Mouse (Mus musculus): ENCODE results near the gene Lrch1. TPM values are rescaled to one million over a fixed set of nuclear protein-coding genes. Genes with fewer than 3 reads are reported as not detected.

Gene Lrch1
- polyA plus RNA-seq, 1 experiment, result 24.4 TPM

- Histone ChIP-seq H3K4me1 (ENCODE audit: control insufficient read depth, insufficient read depth, low read length) (peaks cover 7% of the 10 kb centered on the region), H3K27me3 (ENCODE audit: control insufficient read depth, insufficient read depth, low read length) (no peaks in the 10 kb centered on the region), H3K4me3 (replicated peaks; ENCODE audit: insufficient read depth, low read depth, low read length) (no peak overlapping the region), H3K27ac (ENCODE audit: insufficient read depth, low read length) (no peak overlapping the region)
- 58% methylated on average over 13 of the region's 13 CpGs for WGBS
- peak; percentile 41 to 49 for DNase-seq
- TF ChIP-seq POLR2A (IDR thresholded peaks at IDR 0.05; ENCODE audit: borderline replicate concordance, insufficient read depth, low read length) (no peak), CTCF (IDR thresholded peaks at IDR 0.05; ENCODE audit: borderline replicate concordance, insufficient read depth, low read depth, low read length) (no peak)
Measured at GRCm38 (mm10) chr14:74899953-74900704, 47.5 kb downstream of the Lrch1 start.

GRCm38 (mm10) chr14:74898939-74899338, 48.7 kb downstream of the Lrch1 start:
- WGBS, result 80% methylated on average over 5 of the region's 5 CpGs
- no peak overlapping the region for H3K4me3 ChIP-seq (replicated peaks; ENCODE audit: insufficient read depth, low read depth, low read length)
- H3K27me3 ChIP-seq (ENCODE audit: control insufficient read depth, insufficient read depth, low read length), result no peaks in the 10 kb centered on the region
- no peak for TF ChIP-seq POLR2A (IDR thresholded peaks at IDR 0.05; ENCODE audit: borderline replicate concordance, insufficient read depth, low read length)
- no peak for TF ChIP-seq CTCF (IDR thresholded peaks at IDR 0.05; ENCODE audit: borderline replicate concordance, insufficient read depth, low read depth, low read length)
- peaks cover 7% of the 10 kb centered on the region; the same call in 1 of the 2 replicates for H3K4me1 ChIP-seq (ENCODE audit: control insufficient read depth, insufficient read depth, low read length)
- DNase-seq, result no peak
- no peak overlapping the region for H3K27ac ChIP-seq (ENCODE audit: insufficient read depth, low read length)

DNA sequence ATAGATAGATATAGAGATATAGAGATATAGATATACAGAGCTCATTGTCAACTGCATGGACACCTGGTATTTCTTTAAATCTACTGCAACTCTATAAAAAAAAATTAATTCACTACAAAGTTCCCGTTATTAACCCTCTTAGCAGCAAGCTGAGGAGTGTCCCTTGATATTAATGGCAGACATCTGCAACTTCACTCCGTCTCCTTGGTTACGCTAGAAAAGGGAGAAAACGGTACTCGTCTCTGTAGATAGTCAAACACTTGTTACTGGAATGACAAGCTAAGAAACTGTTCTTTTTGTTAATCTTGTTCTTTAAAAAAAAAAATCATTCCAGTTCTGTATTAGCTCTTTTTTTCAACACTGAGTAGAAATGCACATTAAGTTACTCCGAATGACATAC, 54.0 kb downstream of the Lrch1 start:
- TF ChIP-seq POLR2A (IDR thresholded peaks at IDR 0.05; ENCODE audit: borderline replicate concordance, insufficient read depth, low read length) (no peak), CTCF (IDR thresholded peaks at IDR 0.05; ENCODE audit: borderline replicate concordance, insufficient read depth, low read depth, low read length) (no peak)
- Histone ChIP-seq H3K27ac (ENCODE audit: insufficient read depth, low read length) (no peak overlapping the region), H3K4me3 (replicated peaks; ENCODE audit: insufficient read depth, low read depth, low read length) (no peak overlapping the region), H3K27me3 (ENCODE audit: control insufficient read depth, insufficient read depth, low read length) (no peaks in the 10 kb centered on the region), H3K4me1 (ENCODE audit: control insufficient read depth, insufficient read depth, low read length) (peaks cover 3% of the 10 kb centered on the region)
- no peak for DNase-seq
- 78% methylated on average over 6 of the region's 6 CpGs for WGBS

DNA sequence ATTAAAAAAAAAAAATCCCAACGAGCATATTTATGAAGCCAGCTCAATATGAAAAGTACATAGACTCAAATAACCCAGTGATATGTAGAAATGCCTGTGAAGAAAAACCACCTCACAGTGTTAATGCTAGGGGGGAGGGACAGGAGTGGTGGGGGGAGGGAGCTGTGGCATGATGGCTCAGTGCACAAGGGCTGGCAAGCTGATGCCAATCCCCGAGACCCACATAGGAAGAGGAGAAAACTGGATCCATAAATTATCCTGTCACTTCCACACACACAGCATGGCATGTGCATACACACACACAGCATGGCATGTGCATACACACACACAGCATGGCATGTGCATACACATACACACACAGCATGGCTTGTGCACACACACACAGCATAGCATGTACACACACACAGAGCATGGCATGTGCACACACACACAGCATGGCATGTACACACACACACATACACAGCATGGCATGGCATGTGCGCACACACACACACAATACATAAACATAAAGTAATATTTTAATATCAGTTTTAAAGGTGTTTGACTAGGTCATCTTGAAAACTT, 54.5 kb downstream of the Lrch1 start:
- peaks cover 3% of the 10 kb centered on the region for H3K4me1 ChIP-seq (ENCODE audit: control insufficient read depth, insufficient read depth, low read length)
- no peaks in the 10 kb centered on the region for H3K27me3 ChIP-seq (ENCODE audit: control insufficient read depth, insufficient read depth, low read length)
- TF ChIP-seq CTCF (IDR thresholded peaks at IDR 0.05; ENCODE audit: borderline replicate concordance, insufficient read depth, low read depth, low read length) (no peak), POLR2A (IDR thresholded peaks at IDR 0.05; ENCODE audit: borderline replicate concordance, insufficient read depth, low read length) (no peak)
- no peak overlapping the region for H3K4me3 ChIP-seq (replicated peaks; ENCODE audit: insufficient read depth, low read depth, low read length)
- 79% methylated on average over 3 of the region's 3 CpGs for WGBS
- no peak overlapping the region for H3K27ac ChIP-seq (ENCODE audit: insufficient read depth, low read length)
- DNase-seq, result no peak

- no peak overlapping the region for H3K27ac ChIP-seq (ENCODE audit: insufficient read depth, low read length)
Measured at GRCm38 (mm10) chr14:74889304-74889703, 58.4 kb downstream of the Lrch1 start.

DNA sequence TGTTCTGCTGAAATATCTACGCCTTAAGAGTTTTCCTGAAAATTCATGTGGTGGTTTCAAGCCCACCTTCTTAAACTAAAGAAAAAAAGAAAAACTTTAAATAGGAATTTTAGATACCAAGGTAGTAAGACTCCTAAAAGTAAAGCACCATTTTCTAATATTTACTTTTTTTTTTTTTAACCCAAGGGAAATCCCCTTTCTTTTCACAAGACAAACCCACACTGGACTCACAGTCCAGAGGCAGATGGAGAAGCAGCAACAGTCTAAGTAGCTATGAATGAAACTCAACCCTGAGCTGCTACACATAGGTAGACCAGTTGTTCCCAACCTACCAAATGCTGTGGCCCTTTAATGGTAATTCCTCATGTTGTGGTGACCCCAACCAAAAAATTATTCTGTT, 59.6 kb downstream of the Lrch1 start:
- no peaks in the 10 kb centered on the region for H3K27me3 ChIP-seq (ENCODE audit: control insufficient read depth, insufficient read depth, low read length)
- WGBS, result 100% methylated on average over 1 of the region's 1 CpGs
- peaks cover 3% of the 10 kb centered on the region for H3K4me1 ChIP-seq (ENCODE audit: control insufficient read depth, insufficient read depth, low read length)
- TF ChIP-seq CTCF (IDR thresholded peaks at IDR 0.05; ENCODE audit: borderline replicate concordance, insufficient read depth, low read depth, low read length), result no peak
- TF ChIP-seq POLR2A (IDR thresholded peaks at IDR 0.05; ENCODE audit: borderline replicate concordance, insufficient read depth, low read length), result no peak
- H3K27ac ChIP-seq (ENCODE audit: insufficient read depth, low read length), result no peak overlapping the region
- DNase-seq, result no peak
- no peak overlapping the region for H3K4me3 ChIP-seq (replicated peaks; ENCODE audit: insufficient read depth, low read depth, low read length)

More at GRCm38 (mm10) chr14:74889304-74889703, 58.4 kb downstream of the Lrch1 start:
- Histone ChIP-seq H3K4me3 (replicated peaks; ENCODE audit: insufficient read depth, low read depth, low read length) (no peak overlapping the region), H3K4me1 (ENCODE audit: control insufficient read depth, insufficient read depth, low read length) (peaks cover 6% of the 10 kb centered on the region), H3K27me3 (ENCODE audit: control insufficient read depth, insufficient read depth, low read length) (no peaks in the 10 kb centered on the region)
- TF ChIP-seq CTCF (IDR thresholded peaks at IDR 0.05; ENCODE audit: borderline replicate concordance, insufficient read depth, low read depth, low read length), result no peak
- no peak for TF ChIP-seq POLR2A (IDR thresholded peaks at IDR 0.05; ENCODE audit: borderline replicate concordance, insufficient read depth, low read length)
- WGBS, result 94% methylated on average over 2 of the region's 2 CpGs
- DNase-seq, result no peak

GRCm38 (mm10) chr14:74886453-74886852, 61.2 kb downstream of the Lrch1 start:
- Histone ChIP-seq H3K4me3 (replicated peaks; ENCODE audit: insufficient read depth, low read depth, low read length) (no peak overlapping the region), H3K4me1 (ENCODE audit: control insufficient read depth, insufficient read depth, low read length) (peaks cover 3% of the 10 kb centered on the region; the same call in 1 of the 2 replicates), H3K27me3 (ENCODE audit: control insufficient read depth, insufficient read depth, low read length) (no peaks in the 10 kb centered on the region), H3K27ac (ENCODE audit: insufficient read depth, low read length) (no peak overlapping the region)
- 73% methylated on average over 5 of the region's 5 CpGs for WGBS
- no peak for DNase-seq
- TF ChIP-seq CTCF (IDR thresholded peaks at IDR 0.05; ENCODE audit: borderline replicate concordance, insufficient read depth, low read depth, low read length), result no peak

DNA sequence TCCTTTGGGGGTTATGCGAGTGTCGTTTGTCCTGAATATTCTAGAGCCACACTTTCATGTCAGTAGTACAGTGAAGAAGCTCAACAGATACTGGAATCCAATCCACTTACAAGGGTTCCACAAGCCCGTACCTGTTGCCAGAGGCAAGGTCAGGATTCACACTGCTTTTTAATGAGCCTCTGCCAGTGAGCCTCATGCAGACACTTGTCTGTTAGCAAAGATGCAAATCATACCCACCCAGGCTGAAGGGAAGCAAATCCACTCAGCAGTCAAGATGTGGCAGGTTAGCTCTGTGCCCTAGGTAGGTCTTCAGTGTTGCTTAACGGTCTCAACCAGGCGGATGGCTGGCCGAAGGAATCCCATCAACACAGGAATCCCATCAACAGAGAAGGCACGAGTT, 62.8 kb downstream of the Lrch1 start:
- peaks cover 3% of the 10 kb centered on the region; the same call in 1 of the 2 replicates for H3K4me1 ChIP-seq (ENCODE audit: control insufficient read depth, insufficient read depth, low read length)
- no peak for TF ChIP-seq CTCF (IDR thresholded peaks at IDR 0.05; ENCODE audit: borderline replicate concordance, insufficient read depth, low read depth, low read length)
- TF ChIP-seq POLR2A (IDR thresholded peaks at IDR 0.05; ENCODE audit: borderline replicate concordance, insufficient read depth, low read length), result no peak
- no peak for DNase-seq
- WGBS, result 90% methylated on average over 7 of the region's 7 CpGs
- H3K27ac ChIP-seq (ENCODE audit: insufficient read depth, low read length), result no peak overlapping the region
- no peak overlapping the region for H3K4me3 ChIP-seq (replicated peaks; ENCODE audit: insufficient read depth, low read depth, low read length)
- no peaks in the 10 kb centered on the region for H3K27me3 ChIP-seq (ENCODE audit: control insufficient read depth, insufficient read depth, low read length)

All from cerebellum, adult 2 months (tissue).